Mouse (Mus musculus): ENCODE measurements at regions not wholly inside any gene's neighbourhood (a gene's known extent, or its start where the extent isn't known, plus 50 kb on each side); places are given as distances from the start of the nearest gene placed in this dataset.

- no peaks in the 10 kb centered on the region for H3K4me1 ChIP-seq (ENCODE audit: control insufficient read depth in 1 of 2, insufficient read depth in 2 of 2)
- H3K27me3 ChIP-seq (replicated peaks) = peaks cover 15% of the 10 kb centered on the region
- in situ Hi-C loops (cut with MboI; ENCODE audit: low pct_ligation_motif_present, low pct_unique_long_range_greater_than_20kb, low sequenced_read_pairs) = no loop called here
- no peak for TF ChIP-seq IRF4 (IDR thresholded peaks at IDR 0.05; ENCODE audit: low read depth, low read length)
- H3K4me2 ChIP-seq (ENCODE audit: insufficient read depth, low read depth, poor library complexity, severe bottlenecking) = no peak overlapping the region
- no peaks in the 10 kb centered on the region for H3K9me3 ChIP-seq (replicated peaks; ENCODE audit: low read length)
- no peak overlapping the region for H3K4me3 ChIP-seq (replicated peaks in 1 of 3; ENCODE audit: low read depth in 2 of 3, low read length in 2 of 3, poor library complexity in 1 of 3)
- H3K79me2 ChIP-seq (replicated peaks; ENCODE audit: control insufficient read depth, extremely low read depth, insufficient read depth, poor library complexity, severe bottlenecking) = no peaks in the 10 kb centered on the region
- H3K27ac ChIP-seq (ENCODE audit: insufficient read depth, low read depth) = no peak overlapping the region
- dilution Hi-C loops (cut with MboI; ENCODE audit: extremely low pct_ligation_motif_present, extremely low pct_unique_long_range_greater_than_20kb, low sequenced_read_pairs) = no loop called here
- no peak overlapping the region for H3K9ac ChIP-seq (ENCODE audit: insufficient read depth, low read depth)
- no peaks in the 10 kb centered on the region for H3K36me3 ChIP-seq (replicated peaks in 1 of 2; ENCODE audit: control insufficient read depth in 1 of 2, insufficient read depth in 1 of 2, low read length in 1 of 2)
- DNase-seq (ENCODE audit: extremely low read depth) = no peak
These were observed 129.2 kb downstream of the Nsun3 start for GRCm38 (mm10) chr16:62657383-62657782.

DNA sequence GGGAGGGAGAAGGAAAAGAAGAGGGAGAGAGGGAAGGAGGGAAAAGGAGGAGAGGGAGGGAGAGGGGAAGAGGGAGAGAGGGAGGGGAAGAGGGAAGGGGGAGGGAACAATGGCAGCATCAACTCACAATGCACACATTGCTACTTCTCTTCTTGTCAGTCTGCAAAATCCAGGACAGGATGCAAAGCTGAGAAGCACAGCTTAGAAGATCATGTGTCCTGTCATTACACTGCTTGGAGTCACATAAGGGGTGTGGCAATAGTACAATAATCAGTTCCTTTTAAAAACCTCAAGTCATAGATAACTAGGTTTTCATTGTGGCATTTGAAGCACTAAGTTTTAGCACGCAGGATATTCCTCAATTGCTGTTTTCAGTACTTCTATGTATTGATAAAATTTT, 132.2 kb downstream of the Nsun3 start:
- peaks cover 13% of the 10 kb centered on the region for H3K27me3 ChIP-seq (replicated peaks)

DNA sequence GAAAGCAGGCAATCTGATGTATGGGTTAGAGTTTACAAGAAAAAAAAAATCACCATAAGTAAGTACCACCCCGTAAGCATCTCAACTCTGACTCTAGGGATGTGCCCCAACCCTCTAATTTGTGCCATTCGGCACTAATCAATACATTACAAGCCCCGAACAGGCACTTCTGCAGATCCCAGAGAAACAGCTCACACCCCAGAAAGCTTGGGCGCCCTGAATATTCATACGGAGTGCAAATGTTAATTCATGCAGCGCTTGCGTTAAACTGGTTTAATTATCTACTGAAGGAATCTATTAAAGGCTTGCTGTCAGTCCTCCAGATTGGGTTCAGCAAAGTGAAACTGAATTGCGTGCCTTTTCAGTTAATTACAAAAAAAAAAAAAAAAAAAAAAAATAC, 132.8 kb downstream of the Nsun3 start:
- Histone ChIP-seq H3K9me3 (replicated peaks; ENCODE audit: low read length) (no peaks in the 10 kb centered on the region), H3K27ac (ENCODE audit: insufficient read depth, low read depth) (no peak overlapping the region), H3K27me3 (replicated peaks) (peaks cover 11% of the 10 kb centered on the region), H3K4me3 (replicated peaks in 1 of 3; ENCODE audit: low read depth in 2 of 3, low read length in 2 of 3, poor library complexity in 1 of 3) (peak overlapping the region in 1 of 3 experiments; percentile 24), H3K79me2 (replicated peaks; ENCODE audit: control insufficient read depth, extremely low read depth, insufficient read depth, poor library complexity, severe bottlenecking) (no peaks in the 10 kb centered on the region), H3K4me1 (ENCODE audit: control insufficient read depth in 1 of 2, insufficient read depth in 2 of 2) (no peaks in the 10 kb centered on the region), H3K9ac (ENCODE audit: insufficient read depth, low read depth) (no peak overlapping the region; the same call in 1 of the 2 replicates), H3K4me2 (ENCODE audit: insufficient read depth, low read depth, poor library complexity, severe bottlenecking) (peak overlapping the region; percentile 100), H3K36me3 (replicated peaks in 1 of 2; ENCODE audit: control insufficient read depth in 1 of 2, insufficient read depth in 1 of 2, low read length in 1 of 2) (no peaks in the 10 kb centered on the region)
- DNase-seq (ENCODE audit: extremely low read depth) = no peak
- dilution Hi-C loops (cut with MboI; ENCODE audit: extremely low pct_ligation_motif_present, extremely low pct_unique_long_range_greater_than_20kb, low sequenced_read_pairs) (no loop called here), in situ Hi-C loops (cut with MboI; ENCODE audit: low pct_ligation_motif_present, low pct_unique_long_range_greater_than_20kb, low sequenced_read_pairs) (no loop called here)
- TF ChIP-seq USF2 (conservative IDR thresholded peaks at IDR 0.05; ENCODE audit: low read depth, low read length) (no peak), KAT2A (IDR thresholded peaks at IDR 0.05; ENCODE audit: insufficient replicate concordance, low read length) (no peak), BHLHE40 (IDR thresholded peaks at IDR 0.05; ENCODE audit: low read depth, low read length) (no peak), ZNF384 (IDR thresholded peaks at IDR 0.05; ENCODE audit: low read depth, low read length) (0 out of 2 replicates have a peak, but pooled peaks have one; percentile 14)

More for the DNA sequence above, 132.2 kb downstream of the Nsun3 start:
- DNase-seq (ENCODE audit: extremely low read depth) = no peak
- Histone ChIP-seq H3K36me3 (replicated peaks in 1 of 2; ENCODE audit: control insufficient read depth in 1 of 2, insufficient read depth in 1 of 2, low read length in 1 of 2) (no peaks in the 10 kb centered on the region), H3K9me3 (replicated peaks; ENCODE audit: low read length) (no peaks in the 10 kb centered on the region), H3K9ac (ENCODE audit: insufficient read depth, low read depth) (no peak overlapping the region), H3K27ac (ENCODE audit: insufficient read depth, low read depth) (no peak overlapping the region), H3K4me3 (replicated peaks in 1 of 3; ENCODE audit: low read depth in 2 of 3, low read length in 2 of 3, poor library complexity in 1 of 3) (no peak overlapping the region), H3K4me1 (ENCODE audit: control insufficient read depth in 1 of 2, insufficient read depth in 2 of 2) (no peaks in the 10 kb centered on the region), H3K4me2 (ENCODE audit: insufficient read depth, low read depth, poor library complexity, severe bottlenecking) (peak overlapping the region; percentile 100; the same call in 1 of the 2 replicates), H3K79me2 (replicated peaks; ENCODE audit: control insufficient read depth, extremely low read depth, insufficient read depth, poor library complexity, severe bottlenecking) (no peaks in the 10 kb centered on the region)
- in situ Hi-C loops (cut with MboI; ENCODE audit: low pct_ligation_motif_present, low pct_unique_long_range_greater_than_20kb, low sequenced_read_pairs) (no loop called here), dilution Hi-C loops (cut with MboI; ENCODE audit: extremely low pct_ligation_motif_present, extremely low pct_unique_long_range_greater_than_20kb, low sequenced_read_pairs) (no loop called here)
- TF ChIP-seq CHD2 (IDR thresholded peaks at IDR 0.05; ENCODE audit: low read length) (no peak), ZMIZ1 (IDR thresholded peaks at IDR 0.05; ENCODE audit: low read depth, low read length) (no peak), ZNF384 (IDR thresholded peaks at IDR 0.05; ENCODE audit: low read depth, low read length) (no peak), RCOR1 (conservative IDR thresholded peaks at IDR 0.05; ENCODE audit: low read depth, low read length) (no peak), PAX5 (IDR thresholded peaks at IDR 0.05; ENCODE audit: low read length) (no peak), CHD1 (IDR thresholded peaks at IDR 0.05; ENCODE audit: low read depth, low read length) (no peak), RAD21 (IDR thresholded peaks at IDR 0.05; ENCODE audit: low read depth, low read length) (no peak)
